Mouse (Mus musculus) stomach, embryonic 15.5 days (tissue): ENCODE data around the gene Tmed2. TPM values are rescaled to one million over a fixed set of nuclear protein-coding genes. Genes with fewer than 3 reads are reported as not detected.

Experiments
- ATAC-seq: fragments of 200-750 bp; cut with Nextera tagmentation; 2 replicates; pipeline ENCODE4 v1.8.0; 2017; ENCODE audit warnings: low read depth, moderate number of reproducible peaks, moderate TSS enrichment; ENCODE audit not compliant: insufficient read depth, low FRiP score
- H3K27ac ChIP-seq: fragments of 300-500 bp; sonication (generic); 2 replicates; pipeline ENCODE4 v1.5.1; 2015; ENCODE audit warnings: mild to moderate bottlenecking, inconsistent platforms
- H3K27me3 ChIP-seq: fragments of 300-500 bp; sonication (generic); replicated peaks from 2 replicates; pipeline ENCODE4 v1.6.1; 2015; ENCODE audit warnings: inconsistent platforms
- H3K36me3 ChIP-seq: fragments of 300-500 bp; sonication (generic); 2 replicates; pipeline ENCODE4 v1.6.1; 2015; ENCODE audit warnings: inconsistent platforms
- H3K4me1 ChIP-seq: fragments of 300-500 bp; sonication (generic); 2 replicates; pipeline ENCODE4 v1.6.1; 2015; ENCODE audit warnings: inconsistent platforms
- H3K4me2 ChIP-seq: fragments of 300-500 bp; sonication (generic); 2 replicates; pipeline ENCODE4 v1.6.1; 2015; ENCODE audit warnings: mild to moderate bottlenecking, inconsistent platforms
- H3K4me3 ChIP-seq: fragments of 300-500 bp; sonication (generic); replicated peaks from 2 replicates; pipeline ENCODE4 v1.5.1; 2015; ENCODE audit warnings: inconsistent platforms
- H3K9ac ChIP-seq: fragments of 300-500 bp; sonication (generic); 2 replicates; pipeline ENCODE4 v1.6.1; 2015; ENCODE audit warnings: inconsistent platforms
- H3K9me3 ChIP-seq: fragments of 300-500 bp; sonication (generic); 2 replicates; pipeline ENCODE4 v1.6.1; 2016; ENCODE audit warnings: inconsistent platforms
- WGBS: fragments of 180-500 bp; shearing (Covaris S2); methylation state at CpG from one replicate; pipeline ENCODE4 v1.1.7; 2015; 5-methylcytosine and 5-hydroxymethylcytosine counted together
- polyA plus RNA-seq: library from polyadenylated mRNA; unstranded; fragments of >200 nt; fragmentation: Nextera tagmentation; extraction: Ambion mirVana; gene quantifications from 2 replicates; pipeline ENCODE4 v1.2.1, GENCODE M21; 2015

Tmed2 gene
- polyA plus RNA-seq, 1 experiment from 2014 or later, result 589 TPM

DNA sequence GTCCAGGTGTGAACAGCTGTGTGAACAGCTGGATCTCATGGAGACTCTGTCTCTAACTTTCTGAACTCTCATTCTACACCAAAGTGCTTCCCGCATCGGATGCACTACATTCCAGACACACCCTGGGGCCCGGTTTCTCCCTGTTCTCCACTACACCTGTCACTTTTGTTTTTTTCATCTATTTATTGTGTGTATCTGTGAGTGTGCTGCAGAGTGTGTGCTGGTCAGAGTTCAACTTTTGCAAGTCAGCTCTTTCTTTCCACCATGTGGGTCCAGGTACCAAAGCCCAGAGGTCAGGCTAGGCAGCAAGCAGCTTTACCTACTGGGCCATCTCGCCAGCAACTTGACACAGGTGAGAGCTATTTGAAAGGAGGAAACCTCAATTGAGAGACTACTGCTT, 35.3 kb upstream of the Tmed2 start:
- H3K27ac ChIP-seq, result no peak overlapping the region
- H3K4me1 ChIP-seq, result peaks cover 4% of the 10 kb centered on the region; the same call in 1 of the 2 replicates
- peaks cover 11% of the 10 kb centered on the region for H3K36me3 ChIP-seq
- H3K9ac ChIP-seq, result no peak overlapping the region
- no peaks in the 10 kb centered on the region for H3K9me3 ChIP-seq
- no peaks in the 10 kb centered on the region for H3K27me3 ChIP-seq
- WGBS, result 67% methylated on average over 4 of the region's 4 CpGs
- ATAC-seq, result no peak
- no peak overlapping the region for H3K4me2 ChIP-seq
- H3K4me3 ChIP-seq, result no peak overlapping the region

DNA sequence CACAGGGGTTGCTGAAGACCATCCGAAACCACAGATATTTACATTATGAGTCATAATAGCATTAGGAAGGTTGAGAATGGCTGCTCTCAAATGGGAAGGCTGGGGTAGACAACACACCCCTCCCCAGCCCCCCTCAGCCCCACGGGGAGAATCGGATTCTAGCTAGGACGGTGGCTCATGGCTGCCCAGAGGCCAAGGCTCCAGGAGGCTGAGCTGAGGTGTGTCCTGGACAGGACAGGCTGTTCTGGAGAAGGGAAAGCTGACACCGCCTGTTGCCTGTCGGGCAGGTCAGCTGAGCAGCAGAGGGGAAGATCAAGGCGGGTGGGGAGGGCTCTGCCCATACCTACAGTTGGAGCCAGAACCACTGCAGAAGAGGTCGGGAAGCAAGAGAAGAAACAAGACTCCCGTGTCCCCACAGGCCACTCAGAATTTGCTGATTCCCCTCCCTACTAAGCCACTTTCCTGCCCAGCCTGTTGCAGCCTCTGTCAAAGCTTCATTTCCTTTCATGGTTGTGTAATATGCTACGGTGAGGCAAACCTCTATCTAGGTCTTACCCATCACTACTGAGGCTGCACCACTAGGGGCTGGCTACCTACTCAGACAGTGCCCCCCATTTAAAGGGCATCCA, 33.6 kb upstream of the Tmed2 start:
- H3K27me3 ChIP-seq, result no peaks in the 10 kb centered on the region
- H3K4me3 ChIP-seq, result no peak overlapping the region
- H3K4me1 ChIP-seq, result peaks cover 4% of the 10 kb centered on the region; the same call in 1 of the 2 replicates
- ATAC-seq, result 0 out of 2 replicates have a peak, but pooled peaks have one; percentile 21
- no peak overlapping the region for H3K27ac ChIP-seq
- WGBS, result 30% methylated on average over 10 of the region's 10 CpGs
- H3K36me3 ChIP-seq, result peaks cover 7% of the 10 kb centered on the region; the same call in 1 of the 2 replicates
- H3K9ac ChIP-seq, result no peak overlapping the region
- no peaks in the 10 kb centered on the region for H3K9me3 ChIP-seq
- H3K4me2 ChIP-seq, result no peak overlapping the region

DNA sequence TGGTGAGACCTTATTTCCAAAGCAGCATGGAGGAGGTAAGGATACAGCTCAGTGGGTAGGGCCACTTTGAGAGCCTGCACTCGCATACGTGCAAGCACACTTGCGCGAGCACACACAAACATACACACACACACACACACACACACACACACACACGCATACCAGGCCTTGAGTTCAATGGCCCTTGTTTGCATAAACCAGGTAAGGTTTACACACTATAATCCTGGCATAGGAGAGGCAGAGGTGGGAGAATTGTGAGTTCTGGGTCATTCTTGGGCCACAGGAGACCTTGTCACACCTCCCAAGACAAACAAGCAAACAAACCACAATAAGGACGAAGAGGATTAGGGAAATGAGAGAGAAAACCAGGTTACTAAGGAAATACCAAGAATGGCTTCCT, 31.3 kb upstream of the Tmed2 start:
- Histone ChIP-seq H3K4me3 (no peak overlapping the region), H3K9ac (no peak overlapping the region), H3K4me2 (no peak overlapping the region), H3K4me1 (peaks cover 4% of the 10 kb centered on the region; the same call in 1 of the 2 replicates), H3K27me3 (no peaks in the 10 kb centered on the region), H3K27ac (no peak overlapping the region), H3K9me3 (no peaks in the 10 kb centered on the region), H3K36me3 (peaks cover 15% of the 10 kb centered on the region; the same call in 1 of the 2 replicates)
- 81% methylated on average over 6 of the region's 6 CpGs for WGBS
- peak; percentile 48; the same call in 1 of the 2 replicates for ATAC-seq

DNA sequence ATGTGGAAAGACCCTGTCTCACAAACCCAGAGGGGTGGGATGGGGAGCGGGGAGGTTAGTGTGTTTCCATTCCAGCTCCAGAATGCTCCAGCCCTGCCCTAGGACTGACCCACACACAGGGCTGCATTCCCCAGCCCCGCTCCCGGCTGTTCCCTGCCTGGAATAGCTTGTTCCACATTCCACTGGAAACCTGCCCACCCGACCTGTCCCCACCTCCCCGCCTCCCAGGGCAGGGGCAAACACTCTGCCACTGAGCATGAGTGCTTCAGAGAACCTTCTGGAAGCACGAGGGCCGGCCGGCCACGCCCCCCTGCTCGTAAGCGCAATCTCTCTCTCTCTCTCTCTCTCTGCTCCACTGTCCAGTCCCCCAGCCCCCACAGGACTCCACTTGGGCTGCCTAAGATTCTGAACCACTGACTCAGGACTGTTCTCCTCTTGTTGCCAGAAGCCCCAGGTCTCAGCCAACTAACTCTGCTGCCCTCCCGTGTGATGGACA, 30.7 kb upstream of the Tmed2 start:
- Histone ChIP-seq H3K4me3 (no peak overlapping the region), H3K27me3 (no peaks in the 10 kb centered on the region), H3K9me3 (no peaks in the 10 kb centered on the region), H3K27ac (no peak overlapping the region), H3K4me2 (no peak overlapping the region), H3K9ac (no peak overlapping the region), H3K36me3 (peaks cover 19% of the 10 kb centered on the region; the same call in 1 of the 2 replicates), H3K4me1 (peaks cover 4% of the 10 kb centered on the region; the same call in 1 of the 2 replicates)
- 63% methylated on average over 12 of the region's 12 CpGs for WGBS
- peak; percentile 20; the same call in 1 of the 2 replicates for ATAC-seq

DNA sequence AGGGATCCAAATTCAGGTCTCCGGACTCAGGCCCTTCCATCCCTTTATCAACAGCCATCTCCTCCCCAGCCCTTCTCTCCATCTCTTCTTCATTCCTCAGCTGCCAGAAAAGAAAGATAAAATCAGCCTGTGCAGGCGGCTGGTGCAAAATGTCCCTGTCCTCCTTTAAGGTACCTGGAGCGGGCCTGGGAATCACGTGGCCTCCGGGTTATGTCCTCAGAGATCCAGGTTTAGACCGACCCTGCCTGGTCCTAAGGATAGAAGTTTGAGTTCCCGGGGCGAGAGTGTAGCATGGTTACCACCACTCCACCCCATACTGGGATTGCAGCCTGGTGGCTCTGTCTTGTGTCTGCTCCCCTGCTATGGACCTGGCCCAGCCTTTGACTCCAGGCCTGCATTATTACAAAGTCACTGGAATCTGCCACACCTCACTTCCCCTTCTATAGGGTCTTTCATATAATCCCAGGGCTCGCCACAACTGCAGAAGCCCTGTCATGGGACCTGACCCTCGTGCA, 29.9 kb upstream of the Tmed2 start:
- Histone ChIP-seq H3K4me3 (no peak overlapping the region), H3K9ac (no peak overlapping the region), H3K4me2 (no peak overlapping the region), H3K36me3 (peaks cover 19% of the 10 kb centered on the region; the same call in 1 of the 2 replicates), H3K4me1 (peaks cover 4% of the 10 kb centered on the region; the same call in 1 of the 2 replicates), H3K27ac (no peak overlapping the region), H3K9me3 (no peaks in the 10 kb centered on the region), H3K27me3 (no peaks in the 10 kb centered on the region)
- no peak for ATAC-seq
- 83% methylated on average over 10 of the region's 10 CpGs for WGBS

DNA sequence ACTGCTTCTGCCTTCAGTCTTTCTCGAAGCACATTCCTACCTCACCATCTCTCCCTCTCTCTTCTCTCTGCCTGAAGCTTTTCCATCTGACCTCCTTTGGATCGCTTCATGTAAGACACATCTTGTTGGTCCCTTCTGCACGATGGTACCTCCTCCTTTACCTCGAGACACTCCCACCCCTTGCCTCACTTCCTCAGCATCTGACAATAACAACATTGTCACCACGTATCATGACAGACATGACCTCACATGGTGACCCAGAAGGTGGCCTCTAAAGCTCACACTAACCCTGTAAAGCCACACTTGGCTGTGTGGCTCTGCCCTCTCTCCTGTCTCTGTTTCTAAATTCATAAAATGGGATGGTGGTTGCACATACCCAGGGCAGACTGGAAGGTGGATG, 24.7 kb upstream of the Tmed2 start:
- H3K36me3 ChIP-seq, result peaks cover 16% of the 10 kb centered on the region
- no peak overlapping the region for H3K27ac ChIP-seq
- H3K9ac ChIP-seq, result no peak overlapping the region
- H3K9me3 ChIP-seq, result no peaks in the 10 kb centered on the region
- no peak for ATAC-seq
- H3K4me3 ChIP-seq, result no peak overlapping the region
- WGBS, result 78% methylated on average over 5 of the region's 5 CpGs
- no peaks in the 10 kb centered on the region for H3K4me1 ChIP-seq
- H3K27me3 ChIP-seq, result no peaks in the 10 kb centered on the region
- no peak overlapping the region for H3K4me2 ChIP-seq

DNA sequence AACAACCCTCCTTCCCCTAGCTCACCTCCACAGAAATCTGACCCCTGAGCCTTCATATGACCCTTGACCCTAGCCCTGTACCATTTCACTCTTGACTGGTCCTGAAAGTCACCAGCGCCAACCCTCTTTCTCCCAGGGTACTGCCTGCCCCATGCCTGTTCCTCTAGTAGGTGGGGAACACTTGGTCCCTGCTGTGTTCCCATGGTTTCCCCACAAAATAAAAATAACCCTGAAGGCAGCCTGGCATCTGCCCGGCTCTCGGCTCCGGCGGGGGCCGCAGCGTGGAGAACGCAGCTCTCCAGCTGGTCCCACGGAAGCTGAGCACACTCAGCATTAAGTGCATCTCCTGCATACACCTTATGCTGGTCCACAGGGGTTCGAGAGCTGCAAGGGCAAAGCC, 21.8 kb upstream of the Tmed2 start:
- Histone ChIP-seq H3K4me2 (no peak overlapping the region), H3K9ac (no peak overlapping the region), H3K9me3 (no peaks in the 10 kb centered on the region), H3K4me3 (no peak overlapping the region), H3K4me1 (no peaks in the 10 kb centered on the region), H3K27me3 (no peaks in the 10 kb centered on the region), H3K36me3 (peaks cover 13% of the 10 kb centered on the region), H3K27ac (no peak overlapping the region)
- 91% methylated on average over 10 of the region's 10 CpGs for WGBS
- no peak for ATAC-seq

DNA sequence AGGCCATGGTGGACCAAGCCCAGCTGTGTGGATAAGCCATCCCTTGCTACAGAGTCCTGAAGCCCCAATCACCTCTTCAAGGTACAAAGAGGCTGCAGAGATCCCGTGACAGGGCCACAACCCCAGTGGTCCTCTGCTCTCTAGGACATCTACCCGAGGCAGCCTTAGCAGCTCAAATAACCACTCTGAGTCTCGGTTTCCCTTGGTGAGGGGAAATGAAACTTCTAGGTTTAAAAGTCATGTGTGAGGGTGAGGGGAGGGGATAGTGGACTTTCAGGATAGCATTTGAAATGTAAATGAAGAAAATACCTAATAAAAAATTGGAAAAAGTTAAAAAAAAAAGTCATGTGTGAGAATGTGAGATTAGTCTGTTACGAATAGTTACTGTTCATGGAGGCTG, 18.9 kb upstream of the Tmed2 start:
- Histone ChIP-seq H3K36me3 (peaks cover 6% of the 10 kb centered on the region), H3K9ac (no peak overlapping the region), H3K4me1 (no peaks in the 10 kb centered on the region), H3K27ac (no peak overlapping the region), H3K4me2 (no peak overlapping the region), H3K4me3 (no peak overlapping the region), H3K27me3 (no peaks in the 10 kb centered on the region), H3K9me3 (no peaks in the 10 kb centered on the region)
- no peak for ATAC-seq
- 88% methylated on average over 4 of the region's 4 CpGs for WGBS

DNA sequence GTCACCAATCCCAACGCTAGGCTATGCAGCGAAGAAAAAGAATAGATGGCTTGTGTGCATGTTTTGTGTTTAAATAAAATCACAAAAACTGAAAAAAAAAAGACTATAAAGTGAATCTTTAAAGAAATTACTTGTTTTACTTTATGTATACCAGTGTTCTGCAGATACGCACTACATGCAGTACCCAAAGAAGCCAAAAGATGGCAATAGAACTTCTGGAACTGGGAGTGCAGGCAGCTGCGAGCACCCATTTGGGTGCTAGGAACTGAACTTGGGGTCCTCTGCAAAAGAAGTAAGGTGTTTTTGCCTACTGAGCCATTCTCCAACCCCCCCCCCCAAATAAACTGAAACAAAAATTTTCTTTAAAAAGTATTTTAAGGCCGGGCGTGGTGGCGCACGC, 17.5 kb upstream of the Tmed2 start:
- Histone ChIP-seq H3K27me3 (no peaks in the 10 kb centered on the region), H3K36me3 (peaks cover 6% of the 10 kb centered on the region), H3K4me1 (0 out of 2 replicates have a peak, but pooled peaks cover under 1% of the 10 kb centered on the region), H3K9ac (no peak overlapping the region), H3K4me3 (no peak overlapping the region), H3K9me3 (no peaks in the 10 kb centered on the region), H3K4me2 (no peak overlapping the region), H3K27ac (no peak overlapping the region)
- 93% methylated on average over 8 of the region's 8 CpGs for WGBS
- ATAC-seq, result no peak

DNA sequence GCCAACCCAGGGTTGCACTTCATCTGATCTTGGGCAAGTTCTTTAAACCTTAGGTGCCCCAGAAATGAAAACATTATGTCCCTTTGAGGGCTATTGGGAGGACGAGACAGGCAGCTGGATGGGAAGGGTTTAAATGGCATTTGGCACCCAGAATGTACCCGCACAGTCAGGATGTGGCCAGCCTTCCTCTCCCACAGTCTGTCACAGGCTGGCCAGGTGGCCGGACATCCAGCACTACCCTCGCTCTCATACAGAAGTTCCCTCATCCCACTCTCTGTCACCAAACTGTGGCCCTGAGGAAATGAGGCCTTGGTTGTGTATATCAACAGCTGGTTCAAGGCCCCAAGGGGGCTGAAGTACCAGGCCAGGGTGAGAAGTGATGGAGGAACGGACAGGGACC, 15.6 kb upstream of the Tmed2 start:
- H3K27ac ChIP-seq, result no peak overlapping the region
- no peak overlapping the region for H3K4me3 ChIP-seq
- 88% methylated on average over 5 of the region's 5 CpGs for WGBS
- no peak overlapping the region for H3K9ac ChIP-seq
- peaks cover 19% of the 10 kb centered on the region for H3K4me1 ChIP-seq
- H3K36me3 ChIP-seq, result peaks cover 6% of the 10 kb centered on the region
- H3K4me2 ChIP-seq, result no peak overlapping the region
- no peak for ATAC-seq
- no peaks in the 10 kb centered on the region for H3K27me3 ChIP-seq
- H3K9me3 ChIP-seq, result no peaks in the 10 kb centered on the region

DNA sequence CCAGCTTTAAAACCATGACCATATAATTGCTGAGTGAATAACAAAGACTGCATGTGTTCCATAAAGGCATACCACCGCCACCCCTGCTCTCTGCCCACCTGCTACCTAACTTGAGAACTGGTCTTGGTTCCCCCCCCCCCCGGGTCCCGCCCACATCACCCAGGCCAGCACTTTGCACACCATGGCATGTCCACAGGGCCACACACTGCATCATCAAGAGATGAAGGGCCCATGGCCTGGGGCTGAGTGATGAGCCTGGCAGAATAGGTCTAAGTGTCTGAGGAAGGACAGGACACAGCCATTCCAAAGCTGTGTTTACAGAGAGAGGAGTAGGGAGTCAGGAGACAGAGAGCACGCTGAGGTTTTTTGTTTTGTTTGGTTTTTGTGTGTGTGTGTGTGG, 12.1 kb upstream of the Tmed2 start:
- 54% methylated on average over 4 of the region's 4 CpGs for WGBS

DNA sequence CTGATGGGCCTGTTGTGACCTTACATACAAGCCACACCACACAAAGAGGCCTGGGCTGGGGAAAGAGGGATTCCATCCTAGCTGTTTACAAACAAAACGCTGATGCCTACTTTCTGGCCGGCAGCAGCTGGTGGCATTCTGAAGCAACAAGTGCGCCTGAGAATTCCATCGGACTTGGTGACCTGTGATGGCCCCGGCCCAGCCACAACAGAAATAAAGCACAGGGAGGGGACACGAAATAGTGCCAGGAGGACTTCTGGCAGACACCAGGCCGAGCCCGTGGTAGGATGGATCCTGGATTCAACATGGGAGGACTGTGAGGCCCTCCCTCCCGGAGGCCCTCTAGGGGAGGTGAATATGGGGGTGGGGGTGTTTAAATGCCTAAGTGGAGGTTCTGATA, 11.7 kb upstream of the Tmed2 start:
- H3K36me3 ChIP-seq, result no peaks in the 10 kb centered on the region
- peaks cover 35% of the 10 kb centered on the region for H3K4me1 ChIP-seq
- no peaks in the 10 kb centered on the region for H3K9me3 ChIP-seq
- peak overlapping the region; percentile 10; the same call in 1 of the 2 replicates for H3K27ac ChIP-seq
- 0 out of 2 replicates have a peak overlapping the region, but pooled peaks have one; percentile 6 for H3K9ac ChIP-seq
- WGBS, result 22% methylated on average over 9 of the region's 9 CpGs
- H3K27me3 ChIP-seq, result no peaks in the 10 kb centered on the region
- peak overlapping the region; percentile 80 for H3K4me3 ChIP-seq
- ATAC-seq, result no peak
- H3K4me2 ChIP-seq, result peak overlapping the region; percentile 81

More for the DNA sequence above, 12.1 kb upstream of the Tmed2 start:
- no peak for ATAC-seq
- Histone ChIP-seq H3K27me3 (no peaks in the 10 kb centered on the region), H3K9me3 (no peaks in the 10 kb centered on the region), H3K4me2 (peak overlapping the region; percentile 81), H3K9ac (no peak overlapping the region), H3K27ac (no peak overlapping the region), H3K4me1 (peaks cover 35% of the 10 kb centered on the region), H3K4me3 (no peak overlapping the region; the same call in 1 of the 2 replicates), H3K36me3 (no peaks in the 10 kb centered on the region)
